Mouse (Mus musculus) cortical plate, adult 2 months (tissue): ENCODE results near the gene Disp1. TPM values are rescaled to one million over a fixed set of nuclear protein-coding genes. Genes with fewer than 3 reads are reported as not detected.

Source experiments
- H3K27ac ChIP-seq: fragments of 200-500 bp; 2 replicates; pipeline ENCODE4 v1.5.1; 2012; ENCODE audit warnings: low read length, control low read depth, inconsistent platforms; ENCODE audit not compliant: insufficient read depth
- H3K4me1 ChIP-seq: fragments of 200-500 bp; 2 replicates; pipeline ENCODE4 v1.6.1; 2011; ENCODE audit warnings: low read length; ENCODE audit not compliant: control insufficient read depth, insufficient read depth
- H3K4me3 ChIP-seq: fragments of 200-500 bp; 2 replicates; pipeline ENCODE4 v1.5.1; 2011; ENCODE audit warnings: mild to moderate bottlenecking, low read length, control low read depth; ENCODE audit not compliant: insufficient read depth
- CTCF ChIP-seq: fragments of 200-500 bp; IDR thresholded peaks from 2 replicates; pipeline ENCODE4 v1.5.1; 2011; ENCODE audit warnings: mild to moderate bottlenecking, control low read depth, low read length; ENCODE audit not compliant: insufficient read depth; ENCODE audit errors: extremely low read depth
- POLR2A ChIP-seq: fragments of 200-500 bp; IDR thresholded peaks from 2 replicates; pipeline ENCODE4 v1.6.1; 2011; ENCODE audit warnings: mild to moderate bottlenecking, low read length, control low read depth; ENCODE audit not compliant: insufficient read depth; ENCODE audit errors: extremely low read depth
- polyA plus RNA-seq: library from polyadenylated mRNA; depleted of rRNA; stranded (reverse); fragments of >200 nt; gene quantifications from 2 replicates; pipeline ENCODE4 v1.2.3, GENCODE M21; 2012

Disp1 gene
- polyA plus RNA-seq, 1 experiment: 6.5 TPM

GRCm38 (mm10) chr1:183237901-183238300, 16.6 kb upstream of the Disp1 start:
- TF ChIP-seq POLR2A: no peak
- TF ChIP-seq CTCF: peak; percentile 45; the same call in 1 of the 2 replicates
- no peak overlapping the region for H3K4me3 ChIP-seq
- no peak overlapping the region for H3K27ac ChIP-seq
- H3K4me1 ChIP-seq: no peaks in the 10 kb centered on the region

- H3K4me1 ChIP-seq: no peaks in the 10 kb centered on the region
- no peak overlapping the region for H3K4me3 ChIP-seq
- no peak overlapping the region for H3K27ac ChIP-seq
- TF ChIP-seq POLR2A (no peak), CTCF (no peak)
These were observed 15.1 kb upstream of the Disp1 start for GRCm38 (mm10) chr1:183236460-183236859.

DNA sequence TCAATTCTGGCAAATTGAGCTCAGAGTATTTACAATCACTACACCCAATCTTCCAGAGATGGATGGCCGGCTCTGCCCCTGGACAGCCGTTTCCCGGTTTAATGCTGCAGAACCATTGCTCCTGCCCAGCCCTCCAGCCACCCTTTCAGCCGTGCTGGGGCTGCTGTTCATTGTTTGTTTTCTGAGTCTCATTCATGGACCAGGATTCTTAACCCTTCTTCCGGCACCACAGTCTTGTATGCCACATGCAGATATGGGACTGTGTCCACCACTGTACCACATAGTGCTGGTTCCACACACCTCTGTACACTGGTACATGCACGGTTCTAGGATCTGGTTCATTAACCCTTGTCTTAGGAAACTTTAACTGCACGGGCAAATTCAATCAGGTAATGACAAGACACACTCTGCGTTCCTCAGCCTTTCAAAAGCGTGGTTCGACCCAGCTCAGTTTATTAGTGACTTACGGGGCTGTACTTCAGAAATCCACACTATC, 12.4 kb upstream of the Disp1 start:
- H3K27ac ChIP-seq: no peak overlapping the region
- peaks cover 3% of the 10 kb centered on the region; the same call in 1 of the 2 replicates for H3K4me1 ChIP-seq
- H3K4me3 ChIP-seq: no peak overlapping the region
- TF ChIP-seq CTCF (no peak), POLR2A (no peak)

DNA sequence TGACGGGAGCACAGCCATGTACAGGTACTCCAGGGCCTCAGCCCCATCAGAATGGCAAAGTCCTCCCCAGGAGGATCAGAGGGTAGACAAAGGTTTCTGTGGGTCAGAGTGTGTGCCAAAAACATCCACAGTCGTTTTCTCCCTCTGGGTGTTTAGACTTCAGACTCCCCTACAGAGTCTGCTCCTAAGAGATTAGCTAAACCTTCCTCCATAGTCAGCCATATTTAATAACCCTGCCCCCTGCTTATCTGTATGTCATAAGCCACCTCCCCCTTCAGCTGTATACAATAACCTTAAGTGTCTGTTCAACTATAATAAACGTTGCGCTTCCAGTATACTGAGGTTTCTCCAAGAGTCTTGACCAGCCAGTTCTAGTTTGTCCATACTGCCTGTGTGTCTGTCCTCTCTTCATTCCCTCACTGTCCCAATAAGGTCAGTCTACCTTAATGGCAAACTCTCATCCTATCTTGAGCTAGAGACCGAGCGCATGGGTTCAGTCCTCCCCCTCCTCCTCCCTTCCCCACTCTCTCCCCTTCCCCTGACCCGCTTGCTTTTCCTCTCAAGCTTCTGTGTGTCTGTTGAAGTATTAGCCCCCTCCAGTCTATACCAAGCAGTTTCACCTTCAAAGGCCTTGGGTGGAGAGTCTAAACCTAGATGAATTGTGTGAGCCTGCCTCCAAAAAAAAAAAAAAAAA, 11.8 kb upstream of the Disp1 start:
- Histone ChIP-seq H3K4me1 (peaks cover 3% of the 10 kb centered on the region; the same call in 1 of the 2 replicates), H3K27ac (no peak overlapping the region)
- TF ChIP-seq POLR2A (no peak), CTCF (no peak)

GRCm38 (mm10) chr1:183227469-183227868, 6.1 kb upstream of the Disp1 start:
- TF ChIP-seq POLR2A: no peak
- no peak for TF ChIP-seq CTCF
- Histone ChIP-seq H3K27ac (no peak overlapping the region), H3K4me1 (peaks cover 3% of the 10 kb centered on the region; the same call in 1 of the 2 replicates), H3K4me3 (no peak overlapping the region)

More for the DNA sequence above, 11.8 kb upstream of the Disp1 start:
- H3K4me3 ChIP-seq: no peak overlapping the region

GRCm38 (mm10) chr1:183219021-183219420, 2.3 kb downstream of the Disp1 start:
- no peak overlapping the region for H3K4me3 ChIP-seq
- peaks cover 5% of the 10 kb centered on the region; the same call in 1 of the 2 replicates for H3K4me1 ChIP-seq
- TF ChIP-seq POLR2A: no peak
- no peak for TF ChIP-seq CTCF
- no peak overlapping the region for H3K27ac ChIP-seq

GRCm38 (mm10) chr1:183216691-183217090, 4.6 kb downstream of the Disp1 start:
- TF ChIP-seq CTCF (no peak), POLR2A (no peak)
- no peak overlapping the region for H3K27ac ChIP-seq
- H3K4me3 ChIP-seq: no peak overlapping the region
- peaks cover 9% of the 10 kb centered on the region for H3K4me1 ChIP-seq

DNA sequence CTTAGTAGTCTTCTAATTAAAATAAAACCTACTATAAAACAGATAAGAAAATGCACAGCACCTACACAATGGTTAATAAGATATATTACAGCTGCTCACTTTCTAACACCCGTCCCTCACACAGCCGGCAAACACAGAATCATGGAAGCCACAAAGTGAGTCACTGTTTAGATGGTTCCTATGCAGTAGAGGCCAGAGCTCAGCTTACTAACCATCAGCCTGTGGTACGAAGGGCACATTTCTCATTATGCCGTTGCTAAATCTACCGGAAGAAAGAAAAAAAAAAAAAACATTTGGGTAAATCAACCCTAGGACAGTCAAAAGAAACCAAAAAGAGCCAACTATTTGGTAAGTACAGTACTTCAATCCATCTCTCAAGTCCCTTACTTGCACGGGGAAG, 5.6 kb downstream of the Disp1 start:
- TF ChIP-seq POLR2A: no peak
- TF ChIP-seq CTCF: no peak
- no peak overlapping the region for H3K4me3 ChIP-seq
- H3K27ac ChIP-seq: no peak overlapping the region
- peaks cover 6% of the 10 kb centered on the region for H3K4me1 ChIP-seq

DNA sequence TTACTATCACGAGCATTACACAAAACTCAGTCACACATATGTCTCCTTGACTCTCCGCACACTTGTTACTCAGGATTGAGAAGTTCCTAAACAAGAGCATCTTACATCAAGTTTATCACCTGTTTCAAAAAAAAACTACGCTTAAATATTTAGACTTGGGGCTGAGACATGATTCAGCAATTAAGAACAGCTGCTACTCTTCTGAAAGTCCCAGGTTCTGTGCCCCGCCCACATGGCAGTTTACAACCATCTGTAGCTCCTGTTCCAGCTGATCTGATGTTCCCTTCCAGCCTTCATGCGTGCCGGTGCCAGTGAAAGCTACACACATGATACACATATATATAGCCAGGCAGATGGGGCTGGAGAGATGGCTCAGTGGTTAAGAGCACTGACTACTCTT, 7.5 kb downstream of the Disp1 start:
- Histone ChIP-seq H3K4me1 (peaks cover 4% of the 10 kb centered on the region), H3K27ac (no peak overlapping the region), H3K4me3 (no peak overlapping the region)
- TF ChIP-seq POLR2A: no peak
- TF ChIP-seq CTCF: no peak

- TF ChIP-seq POLR2A (no peak), CTCF (no peak)
- Histone ChIP-seq H3K27ac (no peak overlapping the region; the same call in 1 of the 2 replicates), H3K4me1 (peaks cover 4% of the 10 kb centered on the region)
These were observed 8.5 kb downstream of the Disp1 start for GRCm38 (mm10) chr1:183212757-183213211.

DNA sequence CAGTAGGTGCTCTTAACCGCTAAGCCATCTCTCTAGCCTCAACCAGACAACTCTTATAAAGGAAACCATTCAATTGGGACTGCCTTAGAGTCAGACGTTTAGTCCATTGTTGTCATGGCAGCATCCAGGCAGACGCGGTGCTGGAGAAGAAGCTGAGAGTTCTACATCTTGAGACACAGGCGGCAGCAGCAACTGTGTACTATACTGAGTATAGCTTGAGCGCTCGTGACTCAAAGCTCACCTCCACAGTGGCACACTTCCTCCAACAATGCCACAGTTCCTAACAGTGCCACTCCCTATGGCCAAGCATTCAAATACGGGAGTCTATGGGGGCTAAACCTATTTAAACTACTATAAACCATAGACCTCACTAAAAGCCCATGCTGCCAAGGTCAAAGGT, 11.2 kb downstream of the Disp1 start:
- no peak overlapping the region for H3K27ac ChIP-seq

More at GRCm38 (mm10) chr1:183212757-183213211, 8.5 kb downstream of the Disp1 start:
- H3K4me3 ChIP-seq: no peak overlapping the region

More for the DNA sequence above, 11.2 kb downstream of the Disp1 start:
- TF ChIP-seq CTCF: no peak
- TF ChIP-seq POLR2A: no peak
- Histone ChIP-seq H3K4me3 (no peak overlapping the region), H3K4me1 (peaks cover 4% of the 10 kb centered on the region)
